Mouse (Mus musculus): ENCODE data around the gene Cyp4f14. TPM values are rescaled to one million over a fixed set of nuclear protein-coding genes. Genes with fewer than 3 reads are reported as not detected.

Cyp4f14 gene
- not detected in 2 replicates for polyA plus RNA-seq (2014; fragmentation: Nextera tagmentation; extraction: Ambion mirVana)

GRCm38 (mm10) chr17:32917131-32917530 lies at the start of gene Cyp4f14:
TSS of gene Cyp4f14 (minus strand) at chr17:32917342.
- ATAC-seq (replicated peaks; ENCODE audit: insufficient number of reproducible peaks, low FRiP score, low TSS enrichment), result no peak
- H3K9ac ChIP-seq (ENCODE audit: low read depth, low read length), result no peak within 1 kb of the TSS
- WGBS (ENCODE audit: insufficient replicate concordance), result 58% methylated on average over 2 of the region's 2 CpGs

DNA sequence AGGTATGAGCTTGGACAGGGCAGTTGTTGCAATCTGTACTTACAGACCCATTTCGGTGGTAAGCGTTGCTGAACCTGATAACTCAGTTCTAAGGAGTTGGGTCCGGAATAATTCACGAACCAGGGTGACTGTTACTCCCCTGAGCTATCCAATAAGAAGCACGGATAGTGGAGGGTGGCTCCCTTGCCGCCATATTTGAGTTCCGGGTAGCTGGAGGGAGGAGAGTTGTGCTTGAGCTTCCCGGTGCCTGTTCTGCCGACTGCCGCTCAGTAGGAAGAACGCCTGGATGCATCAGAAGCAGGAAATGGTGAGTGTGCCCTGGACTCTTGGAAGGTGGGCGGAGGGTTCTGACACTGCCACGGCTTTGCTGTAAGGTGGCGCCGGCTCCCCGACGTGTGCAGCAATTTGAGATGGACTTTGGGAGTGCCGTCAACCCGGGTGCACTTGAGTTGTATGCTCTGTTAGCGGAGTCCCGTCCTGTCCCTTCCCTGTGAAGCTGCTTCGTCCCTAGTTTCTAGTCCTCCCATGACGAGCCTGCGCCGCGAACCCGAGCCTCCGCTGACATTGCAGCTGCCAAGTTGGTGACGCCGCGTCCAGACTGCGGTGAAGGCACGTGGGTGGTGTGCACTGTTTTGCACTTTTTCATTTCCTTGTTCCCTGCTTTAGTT lies 48.6 kb upstream of the Cyp4f14 start, which contains the start of gene Zfp472:
Gene Zfp472, plus strand, starts transcription at position 192 of the 668 bp plus-strand sequence.
- no peaks in the 10 kb centered on the region for H3K27me3 ChIP-seq (ENCODE audit: control insufficient read depth, insufficient read depth, low read length)
- WGBS (ENCODE audit: insufficient replicate concordance), result under 1% methylated on average over 33 of the region's 33 CpGs
- ATAC-seq (replicated peaks; ENCODE audit: insufficient number of reproducible peaks, low FRiP score, low TSS enrichment), result peak; percentile 99
- H3K27ac ChIP-seq (ENCODE audit: low read depth, low read length), result peak within 1 kb of the TSS; percentile 89
- H3K9ac ChIP-seq (ENCODE audit: low read depth, low read length), result peak within 1 kb of the TSS; percentile 84
- no peaks in the 10 kb centered on the region for H3K9me3 ChIP-seq (replicated peaks; ENCODE audit: control insufficient read depth, low read length)
- no peaks in the 10 kb centered on the region for H3K36me3 ChIP-seq (ENCODE audit: control insufficient read depth, insufficient read depth, low read length)
- peaks cover 6% of the 10 kb centered on the region for H3K4me1 ChIP-seq (ENCODE audit: control insufficient read depth, insufficient read depth, low read length)
- H3K4me2 ChIP-seq, result peak within 1 kb of the TSS; percentile 92
- peak within 1 kb of the TSS; percentile 90 for H3K4me3 ChIP-seq (ENCODE audit: low read depth, low read length)

More at GRCm38 (mm10) chr17:32917131-32917530, at the start of gene Cyp4f14:
- Histone ChIP-seq H3K4me2 (no peak within 1 kb of the TSS), H3K27me3 (ENCODE audit: control insufficient read depth, insufficient read depth, low read length) (no peaks in the 10 kb centered on the region), H3K36me3 (ENCODE audit: control insufficient read depth, insufficient read depth, low read length) (no peaks in the 10 kb centered on the region), H3K4me1 (ENCODE audit: control insufficient read depth, insufficient read depth, low read length) (no peaks in the 10 kb centered on the region), H3K27ac (ENCODE audit: low read depth, low read length) (no peak within 1 kb of the TSS), H3K4me3 (ENCODE audit: low read depth, low read length) (no peak within 1 kb of the TSS), H3K9me3 (replicated peaks; ENCODE audit: control insufficient read depth, low read length) (peaks cover 6% of the 10 kb centered on the region; the same call in 1 of the 2 replicates)

DNA sequence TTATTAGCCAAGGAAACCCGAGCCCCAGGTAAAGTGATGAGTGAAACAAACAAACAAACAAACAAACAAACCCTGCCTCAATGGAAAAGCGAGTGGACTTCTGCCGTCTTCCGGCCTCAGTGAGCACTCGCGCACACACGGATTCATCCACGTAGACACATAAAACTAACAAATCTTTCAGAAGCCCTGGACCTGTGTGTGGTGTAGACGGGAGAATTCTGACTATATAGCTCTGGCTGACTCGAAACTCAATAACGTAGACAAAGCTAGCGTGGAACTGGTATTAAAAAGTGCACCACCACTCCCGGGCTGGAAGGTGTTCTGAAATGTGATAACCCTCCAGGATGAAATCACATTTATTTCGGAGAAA lies 48.1 kb upstream of the Cyp4f14 start:
- Histone ChIP-seq H3K4me1 (ENCODE audit: control insufficient read depth, insufficient read depth, low read length) (peaks cover 6% of the 10 kb centered on the region), H3K27ac (ENCODE audit: low read depth, low read length) (peak overlapping the region; percentile 89; the same call in 1 of the 2 replicates), H3K4me3 (ENCODE audit: low read depth, low read length) (peak overlapping the region; percentile 90), H3K9ac (ENCODE audit: low read depth, low read length) (peak overlapping the region; percentile 84), H3K27me3 (ENCODE audit: control insufficient read depth, insufficient read depth, low read length) (no peaks in the 10 kb centered on the region), H3K4me2 (peak overlapping the region; percentile 92), H3K9me3 (replicated peaks; ENCODE audit: control insufficient read depth, low read length) (no peaks in the 10 kb centered on the region), H3K36me3 (ENCODE audit: control insufficient read depth, insufficient read depth, low read length) (no peaks in the 10 kb centered on the region)
- under 1% methylated on average over 14 of the region's 14 CpGs for WGBS (ENCODE audit: insufficient replicate concordance)
- ATAC-seq (replicated peaks; ENCODE audit: insufficient number of reproducible peaks, low FRiP score, low TSS enrichment), result peak; percentile 16; the same call in 1 of the 2 replicates

- ATAC-seq (replicated peaks; ENCODE audit: insufficient number of reproducible peaks, low FRiP score, low TSS enrichment), result no peak
- no peak overlapping the region for H3K4me2 ChIP-seq
- H3K4me3 ChIP-seq (ENCODE audit: low read depth, low read length), result no peak overlapping the region
- no peak overlapping the region for H3K9ac ChIP-seq (ENCODE audit: low read depth, low read length)
- H3K36me3 ChIP-seq (ENCODE audit: control insufficient read depth, insufficient read depth, low read length), result no peaks in the 10 kb centered on the region
- WGBS (ENCODE audit: insufficient replicate concordance), result 26% methylated on average over 16 of the region's 16 CpGs
- H3K9me3 ChIP-seq (replicated peaks; ENCODE audit: control insufficient read depth, low read length), result no peaks in the 10 kb centered on the region
- peaks cover 8% of the 10 kb centered on the region for H3K4me1 ChIP-seq (ENCODE audit: control insufficient read depth, insufficient read depth, low read length)
- H3K27ac ChIP-seq (ENCODE audit: low read depth, low read length), result no peak overlapping the region
- H3K27me3 ChIP-seq (ENCODE audit: control insufficient read depth, insufficient read depth, low read length), result no peaks in the 10 kb centered on the region
Observed at GRCm38 (mm10) chr17:32951441-32951840, 34.3 kb upstream of the Cyp4f14 start.

DNA sequence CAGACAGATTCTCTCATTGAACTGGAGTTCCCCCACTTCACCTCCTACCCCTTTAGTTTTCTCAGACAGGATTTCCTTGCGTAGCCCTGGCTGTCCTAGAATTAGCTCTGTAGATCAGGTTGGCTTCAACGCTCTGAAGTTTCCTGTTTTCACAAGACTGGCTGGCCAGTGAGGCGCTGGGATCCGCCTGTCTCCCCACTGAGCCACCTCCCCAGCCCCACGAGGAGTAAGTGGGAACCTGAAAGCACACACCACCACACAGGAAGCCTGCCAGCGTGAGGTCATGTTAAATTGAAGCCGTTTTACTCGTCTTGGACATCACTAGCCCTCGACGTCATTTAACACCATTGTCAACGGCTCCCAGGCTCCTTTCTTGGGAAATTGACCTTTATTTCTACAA lies 33.9 kb upstream of the Cyp4f14 start:
- no peak overlapping the region for H3K4me2 ChIP-seq
- 68% methylated on average over 11 of the region's 11 CpGs for WGBS (ENCODE audit: insufficient replicate concordance)

GRCm38 (mm10) chr17:32950136-32950535 lies 33.0 kb upstream of the Cyp4f14 start:
- no peak for ATAC-seq (replicated peaks; ENCODE audit: insufficient number of reproducible peaks, low FRiP score, low TSS enrichment)
- Histone ChIP-seq H3K4me1 (ENCODE audit: control insufficient read depth, insufficient read depth, low read length) (peaks cover 11% of the 10 kb centered on the region), H3K9me3 (replicated peaks; ENCODE audit: control insufficient read depth, low read length) (no peaks in the 10 kb centered on the region), H3K27me3 (ENCODE audit: control insufficient read depth, insufficient read depth, low read length) (no peaks in the 10 kb centered on the region), H3K27ac (ENCODE audit: low read depth, low read length) (no peak overlapping the region), H3K36me3 (ENCODE audit: control insufficient read depth, insufficient read depth, low read length) (no peaks in the 10 kb centered on the region), H3K9ac (ENCODE audit: low read depth, low read length) (no peak overlapping the region), H3K4me3 (ENCODE audit: low read depth, low read length) (no peak overlapping the region), H3K4me2 (no peak overlapping the region)
- WGBS (ENCODE audit: insufficient replicate concordance), result 82% methylated on average over 3 of the region's 3 CpGs

More for the DNA sequence above, 33.9 kb upstream of the Cyp4f14 start:
- Histone ChIP-seq H3K9me3 (replicated peaks; ENCODE audit: control insufficient read depth, low read length) (no peaks in the 10 kb centered on the region), H3K27ac (ENCODE audit: low read depth, low read length) (no peak overlapping the region), H3K9ac (ENCODE audit: low read depth, low read length) (no peak overlapping the region), H3K4me3 (ENCODE audit: low read depth, low read length) (no peak overlapping the region), H3K27me3 (ENCODE audit: control insufficient read depth, insufficient read depth, low read length) (no peaks in the 10 kb centered on the region), H3K36me3 (ENCODE audit: control insufficient read depth, insufficient read depth, low read length) (no peaks in the 10 kb centered on the region), H3K4me1 (ENCODE audit: control insufficient read depth, insufficient read depth, low read length) (peaks cover 11% of the 10 kb centered on the region)
- ATAC-seq (replicated peaks; ENCODE audit: insufficient number of reproducible peaks, low FRiP score, low TSS enrichment), result no peak

- 31% methylated on average over 12 of the region's 12 CpGs for WGBS (ENCODE audit: insufficient replicate concordance)
Observed at GRCm38 (mm10) chr17:32947215-32947914, 30.2 kb upstream of the Cyp4f14 start, which contains the start of gene Cyp4f13. TSS of gene Cyp4f13 (minus strand) at chr17:32947402.

DNA sequence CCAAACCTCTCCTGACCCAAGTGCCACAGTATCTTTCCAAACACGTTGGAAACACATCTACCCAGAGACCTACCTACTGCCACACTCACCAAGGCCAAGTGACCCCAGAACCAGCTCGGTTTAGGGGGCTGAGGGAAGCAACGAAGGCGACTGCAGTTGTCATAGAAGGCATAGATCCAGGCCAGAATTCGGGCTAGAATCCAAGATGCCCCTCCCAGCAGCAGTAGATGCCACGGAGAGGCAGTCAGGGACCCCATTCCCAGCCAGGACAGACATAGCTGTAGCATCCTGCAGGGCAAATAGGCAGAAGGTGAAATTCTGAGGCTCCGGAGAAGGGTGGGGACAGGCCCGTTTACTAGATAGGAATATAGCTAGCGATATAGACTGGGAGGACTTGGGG lies 29.6 kb upstream of the Cyp4f14 start:
- Histone ChIP-seq H3K4me2 (peak overlapping the region; percentile 88), H3K27ac (ENCODE audit: low read depth, low read length) (0 out of 2 replicates have a peak overlapping the region, but pooled peaks have one; percentile 3), H3K9me3 (replicated peaks; ENCODE audit: control insufficient read depth, low read length) (no peaks in the 10 kb centered on the region), H3K9ac (ENCODE audit: low read depth, low read length) (peak overlapping the region; percentile 60), H3K4me1 (ENCODE audit: control insufficient read depth, insufficient read depth, low read length) (peaks cover 11% of the 10 kb centered on the region), H3K4me3 (ENCODE audit: low read depth, low read length) (peak overlapping the region; percentile 49), H3K36me3 (ENCODE audit: control insufficient read depth, insufficient read depth, low read length) (no peaks in the 10 kb centered on the region), H3K27me3 (ENCODE audit: control insufficient read depth, insufficient read depth, low read length) (no peaks in the 10 kb centered on the region)
- 64% methylated on average over 9 of the region's 9 CpGs for WGBS (ENCODE audit: insufficient replicate concordance)
- no peak for ATAC-seq (replicated peaks; ENCODE audit: insufficient number of reproducible peaks, low FRiP score, low TSS enrichment)

More at GRCm38 (mm10) chr17:32947215-32947914, 30.2 kb upstream of the Cyp4f14 start, which contains the start of gene Cyp4f13:
- no peaks in the 10 kb centered on the region for H3K9me3 ChIP-seq (replicated peaks; ENCODE audit: control insufficient read depth, low read length)
- peak within 1 kb of the TSS; percentile 88 for H3K4me2 ChIP-seq
- peak within 1 kb of the TSS; percentile 60 for H3K9ac ChIP-seq (ENCODE audit: low read depth, low read length)
- H3K4me1 ChIP-seq (ENCODE audit: control insufficient read depth, insufficient read depth, low read length), result peaks cover 11% of the 10 kb centered on the region
- H3K4me3 ChIP-seq (ENCODE audit: low read depth, low read length), result peak within 1 kb of the TSS; percentile 49
- ATAC-seq (replicated peaks; ENCODE audit: insufficient number of reproducible peaks, low FRiP score, low TSS enrichment), result peak; percentile 92
- 0 out of 2 replicates have a peak within 1 kb of the TSS, but pooled peaks have one; percentile 35 for H3K27ac ChIP-seq (ENCODE audit: low read depth, low read length)
- no peaks in the 10 kb centered on the region for H3K36me3 ChIP-seq (ENCODE audit: control insufficient read depth, insufficient read depth, low read length)
- H3K27me3 ChIP-seq (ENCODE audit: control insufficient read depth, insufficient read depth, low read length), result no peaks in the 10 kb centered on the region

All from heart, embryonic 11.5 days (tissue).